Mouse (Mus musculus) fat pad, adult 2 months (tissue): ENCODE measurements around the gene Wdr82.

Source experiments
- DNase-seq: peaks from one replicate; pipeline ENCODE4 v3.0.0-alpha.2; 2011; ENCODE audit warnings: low read depth, low spot score; ENCODE audit errors: extremely low read depth

Wdr82 gene

DNA sequence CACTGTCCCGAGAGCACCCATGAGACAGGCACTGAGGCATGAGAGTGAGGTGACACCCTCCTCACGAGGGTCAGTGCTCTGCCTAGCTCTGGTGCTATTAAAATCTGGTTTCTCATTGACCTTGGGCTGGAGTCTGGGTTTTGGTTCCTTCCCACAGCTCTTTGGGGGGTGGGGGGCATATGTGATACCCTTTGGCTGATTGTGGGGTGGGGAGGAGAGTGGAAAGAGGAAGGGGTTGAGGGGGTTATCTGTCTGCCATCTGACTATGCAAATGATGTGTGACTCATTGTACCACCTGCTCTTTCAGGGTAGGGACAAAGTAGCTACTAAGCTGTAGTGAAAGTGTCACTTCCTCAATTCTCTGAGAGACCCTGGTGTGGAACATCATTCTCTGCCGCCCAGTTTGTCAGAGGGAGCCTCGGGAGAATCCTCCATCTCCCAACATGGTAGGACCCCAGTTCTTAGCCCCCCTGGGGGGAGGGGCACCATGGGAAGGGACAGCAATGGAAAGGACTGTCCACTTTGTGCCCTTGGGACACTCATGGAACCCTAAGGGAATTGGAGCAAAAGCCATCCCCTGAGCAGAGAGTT, 51.6 kb downstream of the Wdr82 start, which contains the start of gene Tlr9:
Gene Tlr9, plus strand, starts transcription at position 338 of the 591 bp plus-strand sequence.
- no peak for DNase-seq

DNA sequence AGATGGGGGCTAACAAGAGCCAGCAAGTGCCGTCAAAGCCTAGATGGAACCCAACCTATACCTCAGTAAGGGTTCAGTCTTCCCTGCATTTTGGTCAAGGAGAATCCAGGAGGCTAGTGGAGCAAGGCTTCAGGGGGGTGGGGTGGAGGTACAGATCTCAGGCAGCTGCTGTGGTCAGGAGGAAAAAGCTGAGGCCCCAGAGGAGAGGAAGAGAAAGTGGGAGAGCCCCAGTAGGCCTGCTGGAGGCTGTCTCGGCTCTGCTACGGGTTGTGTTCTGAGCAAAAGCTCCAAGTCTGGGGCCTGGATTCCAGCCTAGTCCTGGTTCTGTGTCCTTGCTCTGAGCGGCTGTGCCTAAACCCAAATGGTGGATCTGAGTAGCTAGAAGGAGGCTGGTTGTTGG, 52.3 kb downstream of the Wdr82 start:
- DNase-seq, result no peak

DNA sequence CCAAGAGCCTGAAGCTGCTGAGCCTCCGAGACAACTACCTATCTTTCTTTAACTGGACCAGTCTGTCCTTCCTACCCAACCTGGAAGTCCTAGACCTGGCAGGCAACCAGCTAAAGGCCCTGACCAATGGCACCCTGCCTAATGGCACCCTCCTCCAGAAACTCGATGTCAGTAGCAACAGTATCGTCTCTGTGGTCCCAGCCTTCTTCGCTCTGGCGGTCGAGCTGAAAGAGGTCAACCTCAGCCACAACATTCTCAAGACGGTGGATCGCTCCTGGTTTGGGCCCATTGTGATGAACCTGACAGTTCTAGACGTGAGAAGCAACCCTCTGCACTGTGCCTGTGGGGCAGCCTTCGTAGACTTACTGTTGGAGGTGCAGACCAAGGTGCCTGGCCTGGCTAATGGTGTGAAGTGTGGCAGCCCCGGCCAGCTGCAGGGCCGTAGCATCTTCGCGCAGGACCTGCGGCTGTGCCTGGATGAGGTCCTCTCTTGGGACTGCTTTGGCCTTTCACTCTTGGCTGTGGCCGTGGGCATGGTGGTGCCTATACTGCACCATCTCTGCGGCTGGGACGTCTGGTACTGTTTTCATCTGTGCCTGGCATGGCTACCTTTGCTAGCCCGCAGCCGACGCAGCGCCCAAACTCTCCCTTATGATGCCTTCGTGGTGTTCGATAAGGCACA, 54.9 kb downstream of the Wdr82 start:
- no peak for DNase-seq

DNA sequence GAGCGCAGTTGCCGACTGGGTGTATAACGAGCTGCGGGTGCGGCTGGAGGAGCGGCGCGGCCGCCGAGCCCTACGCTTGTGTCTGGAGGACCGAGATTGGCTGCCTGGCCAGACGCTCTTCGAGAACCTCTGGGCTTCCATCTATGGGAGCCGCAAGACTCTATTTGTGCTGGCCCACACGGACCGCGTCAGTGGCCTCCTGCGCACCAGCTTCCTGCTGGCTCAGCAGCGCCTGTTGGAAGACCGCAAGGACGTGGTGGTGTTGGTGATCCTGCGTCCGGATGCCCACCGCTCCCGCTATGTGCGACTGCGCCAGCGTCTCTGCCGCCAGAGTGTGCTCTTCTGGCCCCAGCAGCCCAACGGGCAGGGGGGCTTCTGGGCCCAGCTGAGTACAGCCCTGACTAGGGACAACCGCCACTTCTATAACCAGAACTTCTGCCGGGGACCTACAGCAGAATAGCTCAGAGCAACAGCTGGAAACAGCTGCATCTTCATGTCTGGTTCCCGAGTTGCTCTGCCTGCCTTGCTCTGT, 55.5 kb downstream of the Wdr82 start:
- DNase-seq, result no peak

DNA sequence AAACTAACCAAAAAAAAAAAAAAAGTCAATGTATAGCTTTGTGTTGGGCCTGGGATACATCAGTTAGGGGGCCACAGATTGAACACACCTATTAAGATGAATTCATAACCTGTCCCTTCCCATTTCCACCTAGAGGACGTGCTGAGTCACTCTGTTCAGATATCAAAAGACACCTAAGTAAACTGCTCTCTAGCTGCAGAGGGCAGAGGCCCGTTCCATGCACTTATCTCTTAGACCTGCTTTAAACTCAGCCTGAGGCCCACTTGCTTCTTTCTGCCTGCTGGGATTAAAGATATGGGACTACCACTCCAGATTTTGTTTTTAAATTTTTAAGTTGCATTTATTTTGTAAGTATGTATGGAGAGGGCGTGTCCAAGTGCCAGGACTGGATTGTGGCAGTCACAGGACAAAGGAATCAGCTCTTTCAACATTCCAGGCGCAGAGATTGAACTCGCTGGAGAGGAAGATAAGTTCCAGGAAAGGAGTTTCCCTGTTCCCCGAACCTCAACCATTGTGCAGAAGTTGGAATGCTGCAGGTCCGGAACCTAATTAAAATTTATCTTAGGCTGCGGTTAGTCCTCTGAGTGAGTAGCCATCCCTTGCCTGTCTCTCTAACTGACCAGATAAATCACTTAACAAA, 57.2 kb downstream of the Wdr82 start:
- DNase-seq, result no peak

DNA sequence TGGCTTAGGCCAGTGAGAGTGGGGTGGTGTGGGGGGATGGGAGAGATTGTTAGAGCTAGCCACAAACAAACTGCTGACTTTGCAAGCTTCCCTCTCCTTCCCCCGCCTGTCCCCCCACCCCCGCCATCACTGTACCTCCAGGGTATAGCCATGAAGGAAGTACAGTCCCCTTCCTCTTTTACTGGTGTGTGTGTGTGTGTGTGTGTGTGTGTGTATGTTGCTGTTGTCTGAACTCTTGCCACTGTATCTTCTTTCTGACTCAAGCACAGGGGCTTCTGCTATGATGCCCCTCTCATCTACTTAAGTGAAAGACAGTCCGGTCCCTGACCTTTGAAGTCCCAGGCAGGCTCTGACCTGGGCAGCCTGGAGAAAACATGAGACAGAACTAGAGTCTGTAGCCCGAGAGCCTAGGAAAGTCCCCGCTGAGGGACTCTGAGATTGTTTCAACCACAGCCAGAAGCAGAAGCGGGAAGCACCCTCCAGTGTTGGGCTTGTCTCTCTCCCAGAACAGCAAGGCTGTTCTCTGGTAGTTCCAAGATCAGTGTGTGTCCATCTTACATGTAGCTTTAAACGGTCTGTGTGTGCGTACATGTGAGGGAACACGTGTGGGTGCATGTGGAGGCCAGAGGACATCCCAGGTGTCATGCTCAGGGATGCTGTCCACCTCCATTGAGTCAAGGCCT, 59.5 kb downstream of the Wdr82 start:
- DNase-seq, result no peak

DNA sequence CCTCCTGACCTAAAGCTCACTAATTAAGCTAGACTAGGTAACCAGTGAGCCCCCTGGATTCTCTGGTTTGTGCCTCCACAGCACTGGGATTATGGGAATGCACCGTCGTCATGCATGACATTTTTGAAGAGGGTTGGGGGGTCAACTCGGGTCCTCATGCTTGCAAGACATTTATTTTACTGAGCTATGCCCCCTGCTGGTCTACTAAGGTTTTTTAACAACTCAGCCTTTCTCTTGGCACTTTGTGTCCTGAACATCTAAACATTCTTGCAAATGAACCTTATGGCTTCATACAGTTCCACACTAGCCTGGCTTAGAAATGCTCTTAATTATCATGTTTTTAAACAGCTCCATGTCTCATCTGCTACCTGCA, 60.0 kb downstream of the Wdr82 start:
- DNase-seq, result no peak

DNA sequence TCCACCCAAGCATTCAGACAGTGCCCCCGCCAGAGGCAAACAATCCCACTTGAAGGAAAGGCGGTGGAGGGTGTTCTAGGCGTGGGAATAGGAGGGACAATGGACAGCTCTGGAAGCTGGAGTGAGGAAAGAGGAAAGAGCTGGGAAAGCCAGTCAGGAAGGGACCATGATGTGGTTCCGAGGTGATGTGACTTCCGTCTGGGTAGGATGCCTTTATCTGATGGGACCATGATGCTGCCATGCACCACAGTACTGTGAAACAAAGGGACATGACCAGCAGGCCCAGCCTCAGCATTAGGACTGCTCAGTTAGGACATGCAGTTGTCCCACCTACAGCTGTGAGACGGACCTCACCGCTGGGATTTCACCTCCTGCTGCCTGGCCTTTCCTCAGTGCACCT, 60.5 kb downstream of the Wdr82 start:
- no peak for DNase-seq

DNA sequence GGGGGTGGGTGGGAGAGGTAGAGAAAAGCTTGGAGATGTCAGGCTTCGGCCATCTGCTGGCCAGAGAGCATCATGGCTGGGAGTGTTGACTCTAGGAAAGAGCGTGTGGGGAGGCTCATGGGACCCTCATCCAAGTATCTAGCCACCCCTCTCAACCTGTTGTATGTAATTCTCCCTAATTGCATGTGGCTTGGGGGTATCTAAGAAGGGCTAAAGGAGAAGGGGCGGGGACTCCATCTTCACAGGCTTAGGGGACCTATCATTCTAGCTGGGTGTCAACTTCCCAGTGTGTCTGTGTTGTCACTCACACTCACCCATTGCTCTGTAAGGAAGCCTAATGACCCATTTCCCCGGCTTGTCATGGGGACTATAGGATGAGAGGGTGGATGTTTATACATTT, 61.1 kb downstream of the Wdr82 start:
- DNase-seq, result no peak

DNA sequence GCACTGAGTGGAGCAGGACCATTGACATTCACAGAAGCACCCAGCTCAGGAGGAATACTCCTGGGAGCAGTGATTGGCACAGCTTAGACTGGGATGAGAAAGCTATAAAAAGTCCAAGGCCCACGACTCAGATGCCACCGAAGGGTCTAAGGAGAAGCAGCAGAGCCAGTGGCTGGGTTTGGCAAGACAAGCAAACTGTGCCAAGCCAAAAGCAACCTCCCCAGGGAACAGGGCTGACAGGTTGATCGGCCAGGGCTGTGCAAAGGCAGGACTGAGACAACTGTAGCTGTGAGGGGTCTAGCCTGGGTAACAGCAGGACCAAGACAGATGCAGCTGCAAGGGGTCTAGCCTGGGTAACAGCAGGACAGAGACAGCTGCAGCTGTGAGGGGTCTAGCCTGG, 62.2 kb downstream of the Wdr82 start:
- DNase-seq, result no peak

DNA sequence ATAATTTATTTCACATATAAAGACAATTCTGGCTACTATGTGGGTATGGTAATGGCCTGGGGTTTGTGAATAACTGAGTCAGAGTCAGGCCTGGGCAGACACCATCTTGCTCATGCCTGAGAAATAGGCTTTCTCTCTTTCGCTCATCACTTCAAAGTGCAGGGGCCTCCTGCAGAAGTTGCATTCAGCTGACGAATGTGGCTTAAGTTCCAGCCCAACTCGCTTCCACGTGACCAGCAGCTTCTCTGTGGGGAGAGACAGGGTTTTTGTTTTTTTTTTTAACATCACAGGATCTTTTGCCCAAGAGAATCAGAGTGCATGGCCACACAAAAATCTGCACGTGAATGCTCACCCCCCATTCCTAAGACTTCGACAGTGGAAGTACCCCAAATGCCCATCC, 63.2 kb downstream of the Wdr82 start:
- no peak for DNase-seq

DNA sequence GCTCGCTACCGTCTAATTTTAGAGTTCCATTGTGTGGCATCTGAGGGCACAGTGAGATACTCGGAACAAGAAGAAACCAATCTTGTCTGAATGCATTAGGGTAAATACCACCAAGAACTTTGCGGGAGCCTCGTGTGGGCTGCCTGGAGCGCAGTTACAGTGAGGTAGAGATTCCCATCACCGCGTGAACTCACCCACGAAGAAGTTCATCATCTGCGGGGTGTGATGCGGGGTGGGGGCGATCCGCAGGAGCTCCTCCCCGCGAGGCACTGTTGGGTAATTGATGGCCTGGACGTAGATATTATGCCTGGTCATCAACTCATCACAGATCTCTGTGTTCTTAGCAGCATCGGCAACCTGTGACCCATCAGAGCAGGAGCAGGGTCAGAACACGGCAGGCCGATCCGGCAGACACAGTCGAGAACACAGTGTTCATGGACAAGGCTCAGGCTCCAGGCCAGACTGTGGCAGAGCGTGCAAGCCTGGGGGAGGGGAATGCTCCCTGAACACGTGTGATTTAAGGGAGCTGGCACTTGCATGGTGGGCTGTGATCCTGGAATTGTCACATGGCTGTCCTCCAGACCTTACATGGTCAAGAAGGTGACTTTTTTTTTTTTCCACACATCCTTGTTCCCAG, 64.6 kb downstream of the Wdr82 start:
- no peak for DNase-seq

DNA sequence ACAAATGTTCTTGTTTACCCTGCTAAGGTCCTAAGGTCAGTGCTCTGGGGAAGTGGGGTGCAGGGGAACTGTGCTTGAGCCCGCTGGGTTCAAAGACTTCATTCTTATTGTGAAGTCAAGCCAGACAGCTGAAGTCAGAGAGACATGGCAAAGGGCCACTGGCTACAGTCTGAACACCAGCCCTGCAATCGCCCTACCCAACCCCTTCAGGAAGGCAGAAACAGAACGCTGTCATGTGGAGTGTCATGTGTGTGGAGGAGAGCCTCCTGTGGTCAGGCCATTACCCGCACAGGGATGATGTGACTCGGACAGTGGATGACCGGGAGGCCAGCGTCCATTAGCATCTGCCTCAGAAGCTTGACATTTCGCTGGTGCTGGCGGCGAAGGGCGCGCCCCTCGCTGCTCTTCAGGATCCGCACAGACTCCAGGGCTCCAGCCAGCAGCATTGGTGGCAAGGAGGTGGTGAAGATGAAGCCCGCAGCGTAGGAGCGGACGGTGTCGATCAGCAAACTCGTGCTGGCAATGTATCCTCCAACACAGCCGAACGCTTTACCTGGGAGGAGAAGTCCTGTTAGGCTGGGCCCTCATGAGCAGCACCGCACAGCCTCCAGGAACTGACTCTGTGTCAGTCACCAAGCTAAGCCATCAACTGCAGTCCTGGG, 65.6 kb downstream of the Wdr82 start:
- DNase-seq, result no peak

DNA sequence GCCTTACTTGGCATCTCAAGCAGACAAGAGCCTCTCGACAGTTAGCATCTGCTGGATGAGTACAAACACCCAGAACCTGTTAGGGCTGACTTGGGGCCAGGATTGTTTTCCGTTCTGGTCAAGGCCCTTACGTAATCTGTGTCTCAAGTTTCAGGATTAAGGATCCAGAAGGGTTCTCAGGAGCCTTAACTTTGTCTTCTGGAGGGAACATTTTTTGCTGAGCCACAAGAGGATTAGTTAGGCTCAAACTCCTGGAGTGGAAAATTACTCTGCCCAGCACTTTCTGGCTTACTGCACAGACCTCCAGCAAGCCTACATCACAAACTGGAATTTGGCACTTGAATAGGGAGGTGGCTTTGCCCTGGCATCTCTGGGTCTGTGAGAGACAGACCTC, 66.1 kb downstream of the Wdr82 start:
- peak; percentile 56 for DNase-seq

DNA sequence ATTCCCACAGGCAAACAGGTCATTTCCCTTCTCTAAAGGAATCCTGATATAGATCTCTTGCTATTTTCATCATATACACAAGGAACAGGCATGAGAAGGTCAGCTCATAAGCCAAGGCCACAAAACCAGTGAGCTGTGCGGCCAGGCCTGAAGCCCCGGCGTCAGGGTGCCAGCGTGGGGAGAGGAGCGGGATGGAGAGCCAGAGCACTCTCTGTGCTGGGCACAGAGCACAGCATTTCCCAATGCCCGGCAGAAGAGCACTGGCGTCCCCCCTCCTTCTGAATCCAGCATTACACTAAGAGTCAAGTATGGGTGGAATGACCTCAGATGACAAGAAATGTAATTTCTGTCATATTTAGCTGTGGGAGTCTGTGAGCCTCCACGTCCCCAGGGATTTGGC, 66.7 kb downstream of the Wdr82 start:
- DNase-seq, result no peak

DNA sequence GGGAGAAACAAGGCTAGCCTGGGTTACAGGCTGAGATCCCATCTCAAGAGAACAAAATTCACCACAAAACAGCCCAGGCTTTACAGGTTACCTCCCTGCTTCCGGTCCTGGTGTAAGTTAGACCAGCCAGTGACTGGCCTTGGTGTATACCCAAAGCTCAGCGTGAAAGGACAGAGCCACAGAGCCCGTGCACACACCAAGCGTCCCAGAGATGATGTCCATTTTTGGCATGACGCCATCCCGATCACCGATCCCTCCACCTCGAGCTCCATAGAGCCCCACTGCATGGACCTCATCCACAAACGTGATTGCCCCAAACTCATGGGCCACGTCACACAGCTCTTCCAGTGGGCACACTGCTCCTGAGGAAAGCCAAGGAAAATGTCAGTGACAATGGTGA, 67.2 kb downstream of the Wdr82 start:
- DNase-seq, result no peak
